Mouse (Mus musculus) C2C12 (cell line): ENCODE results near the gene Yeats4. TPM values are rescaled to one million over a fixed set of nuclear protein-coding genes. Genes with fewer than 3 reads are reported as not detected.
A peak's percentile ranks its signal among the peaks of the same experiment; 100 is the strongest.

Experiments used
- H3K27me3 ChIP-seq: one replicate; pipeline ENCODE4 v1.6.1; 2011; ENCODE audit not compliant: control insufficient read depth, insufficient read depth, insufficient read length
- H3K36me3 ChIP-seq: one replicate; pipeline ENCODE4 v1.6.1; 2011; ENCODE audit not compliant: control insufficient read depth, insufficient read depth
- H3K4me3 ChIP-seq: one replicate; pipeline ENCODE4 v1.5.1; 2011; ENCODE audit warnings: mild to moderate bottlenecking, control low read depth; ENCODE audit not compliant: poor library complexity, insufficient read depth, severe bottlenecking
- H3K79me2 ChIP-seq: one replicate; pipeline ENCODE4 v1.6.1; 2011; ENCODE audit not compliant: control insufficient read depth, insufficient read depth
- H3K79me3 ChIP-seq: one replicate; pipeline ENCODE4 v1.6.1; 2011; ENCODE audit warnings: low read depth, control low read depth
- H3ac ChIP-seq: one replicate; pipeline ENCODE3; 2011; ENCODE audit warnings: low read depth; ENCODE audit not compliant: control insufficient read depth, insufficient read length
- CEBPB ChIP-seq: IDR thresholded peaks from one replicate; pipeline ENCODE4 v1.6.1; 2011; ENCODE audit warnings: low read depth, mild to moderate bottlenecking, control low read depth, moderate library complexity
- CTCF ChIP-seq: IDR thresholded peaks from one replicate; pipeline ENCODE4 v1.5.1; 2011; ENCODE audit not compliant: control insufficient read depth, insufficient read depth, insufficient read length
- FOSL1 ChIP-seq: IDR thresholded peaks from one replicate; pipeline ENCODE4 v1.8.0; 2011; ENCODE audit warnings: mild to moderate bottlenecking, low read length; ENCODE audit not compliant: poor library complexity, insufficient read depth, severe bottlenecking
- MAX ChIP-seq: IDR thresholded peaks from one replicate; pipeline ENCODE4 v1.6.1; 2011; ENCODE audit warnings: mild to moderate bottlenecking, control low read depth
- MYOD1 ChIP-seq: IDR thresholded peaks from one replicate; pipeline ENCODE4 v1.6.1; 2011; ENCODE audit warnings: low read depth; ENCODE audit not compliant: control insufficient read depth, insufficient read length
- MYOG ChIP-seq: IDR thresholded peaks from one replicate; pipeline ENCODE4 v1.6.1; 2011; ENCODE audit not compliant: control insufficient read depth, insufficient read length; ENCODE audit errors: extremely low read depth
- USF1 ChIP-seq: IDR thresholded peaks from one replicate; pipeline ENCODE4 v1.6.1; 2011; ENCODE audit warnings: low read depth, mild to moderate bottlenecking, control low read depth, moderate library complexity
- polyA plus RNA-seq: library from polyadenylated mRNA; unstranded; fragments of >200 nt; fragmentation: generic; extraction: Trizol; gene quantifications from one replicate; pipeline ENCODE4 v1.2.1, GENCODE M21; 2012; ENCODE audit warnings: missing spikeins

Gene Yeats4
- polyA plus RNA-seq, 1 experiment, result 40.8 TPM

- peak overlapping the region; percentile 24 for H3ac ChIP-seq
- peaks cover 83% of the 10 kb centered on the region for H3K36me3 ChIP-seq
- H3K79me3 ChIP-seq, result peaks cover 4% of the 10 kb centered on the region
- no peak overlapping the region for H3K4me3 ChIP-seq
- no peak for TF ChIP-seq CTCF
- no peak for TF ChIP-seq CEBPB
- TF ChIP-seq FOSL1, result no peak
- H3K79me2 ChIP-seq, result peaks cover 21% of the 10 kb centered on the region
- H3K27me3 ChIP-seq, result no peaks in the 10 kb centered on the region
These were observed 7.0 kb downstream of the Yeats4 start for GRCm38 (mm10) chr10:117217246-117217840.

DNA sequence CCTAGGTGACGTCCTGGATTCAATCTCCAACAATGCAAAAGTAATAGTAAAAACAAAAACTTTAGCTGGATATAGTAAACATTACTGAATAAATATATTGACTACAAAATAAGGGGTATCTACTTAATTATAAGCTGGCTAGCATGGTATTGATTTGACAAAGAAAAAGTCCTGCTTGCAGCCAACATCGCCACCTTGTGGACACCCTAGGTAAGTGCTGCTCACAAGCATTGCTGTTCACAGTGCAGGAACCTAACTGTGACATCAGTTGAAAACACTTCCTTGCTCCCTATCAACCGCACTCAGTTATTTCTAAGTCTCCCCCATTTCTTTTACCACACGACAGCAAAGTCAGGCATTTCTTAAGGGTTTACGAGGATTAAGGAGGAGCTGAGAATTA lies 7.5 kb downstream of the Yeats4 start:
- Histone ChIP-seq H3ac (no peak overlapping the region), H3K36me3 (peaks cover 78% of the 10 kb centered on the region), H3K4me3 (no peak overlapping the region), H3K27me3 (no peaks in the 10 kb centered on the region), H3K79me2 (peaks cover 16% of the 10 kb centered on the region), H3K79me3 (no peaks in the 10 kb centered on the region)
- TF ChIP-seq CEBPB (no peak), USF1 (no peak), MAX (no peak), FOSL1 (no peak), MYOG (no peak), CTCF (peak; percentile 62), MYOD1 (no peak)

DNA sequence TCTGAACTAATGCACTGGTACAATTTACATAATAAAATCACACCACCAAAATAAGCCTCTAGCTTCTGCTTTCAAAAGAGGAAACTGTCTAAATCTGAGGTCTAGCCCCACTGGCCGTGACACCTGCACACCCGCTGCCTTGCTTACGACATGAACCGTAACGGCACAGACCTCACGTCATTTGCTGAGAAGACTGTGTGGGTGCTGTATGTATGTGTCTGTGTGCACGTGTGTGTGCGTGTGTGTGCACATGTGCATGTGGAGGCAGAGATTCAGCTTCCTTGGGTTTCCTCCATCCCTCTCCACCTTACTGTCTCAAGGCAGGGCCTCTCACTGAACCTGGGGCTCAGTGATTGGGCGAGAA lies 8.2 kb downstream of the Yeats4 start:
- Histone ChIP-seq H3K27me3 (no peaks in the 10 kb centered on the region), H3K36me3 (peaks cover 71% of the 10 kb centered on the region)

DNA sequence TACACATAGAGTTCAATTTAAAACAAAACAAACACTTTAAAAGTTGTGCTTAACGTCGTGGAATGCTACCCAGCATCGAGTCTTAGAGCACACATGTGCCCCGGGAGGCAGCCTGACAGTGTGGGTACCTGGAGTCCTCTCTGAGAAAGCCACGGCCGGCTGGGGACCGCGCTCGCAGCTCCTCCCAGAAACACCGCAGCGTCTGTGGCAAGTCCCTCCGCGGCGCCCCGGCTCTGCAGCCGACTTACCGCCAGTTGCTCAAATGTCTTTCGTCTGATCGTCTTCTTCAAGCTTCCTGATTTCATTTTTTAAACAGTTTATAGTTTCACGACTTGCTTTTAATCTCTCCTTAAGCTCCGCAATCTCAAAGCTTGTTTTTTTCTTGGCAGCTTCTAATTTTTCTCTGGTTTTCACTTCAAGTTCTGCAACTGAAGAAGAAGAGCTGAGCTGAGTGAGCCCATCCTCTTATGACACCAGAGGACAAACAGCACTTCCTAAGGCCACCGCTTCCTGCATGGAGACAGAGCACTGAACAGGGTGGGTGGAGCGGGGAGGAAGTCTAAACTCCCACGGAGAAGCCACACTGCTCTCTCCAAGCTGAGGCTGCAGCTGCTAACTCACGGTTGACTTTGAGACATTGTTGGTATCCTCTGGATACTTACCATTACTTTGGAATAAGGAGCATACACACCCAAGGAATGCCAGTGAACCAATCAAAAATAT lies 8.7 kb downstream of the Yeats4 start:
- Histone ChIP-seq H3K36me3 (peaks cover 65% of the 10 kb centered on the region), H3K27me3 (no peaks in the 10 kb centered on the region), H3K79me2 (peaks cover 7% of the 10 kb centered on the region), H3K79me3 (no peaks in the 10 kb centered on the region), H3ac (no peak overlapping the region), H3K4me3 (no peak overlapping the region)
- TF ChIP-seq MYOG (no peak), USF1 (no peak), CTCF (no peak), CEBPB (no peak), FOSL1 (no peak), MYOD1 (no peak)

More for the DNA sequence above, 8.2 kb downstream of the Yeats4 start:
- H3K4me3 ChIP-seq, result no peak overlapping the region
- peaks cover 9% of the 10 kb centered on the region for H3K79me2 ChIP-seq
- no peaks in the 10 kb centered on the region for H3K79me3 ChIP-seq
- TF ChIP-seq MAX (no peak), USF1 (no peak), MYOG (no peak), CEBPB (no peak), CTCF (no peak), MYOD1 (no peak), FOSL1 (no peak)
- H3ac ChIP-seq, result no peak overlapping the region

GRCm38 (mm10) chr10:117211023-117211422 lies 13.3 kb downstream of the Yeats4 start:
- peak; percentile 94 for TF ChIP-seq USF1
- TF ChIP-seq MYOG, result no peak
- peak; percentile 18 for TF ChIP-seq CEBPB
- TF ChIP-seq CTCF, result no peak
- no peaks in the 10 kb centered on the region for H3K79me3 ChIP-seq
- no peaks in the 10 kb centered on the region for H3K79me2 ChIP-seq
- peaks cover 25% of the 10 kb centered on the region for H3K36me3 ChIP-seq
- H3K4me3 ChIP-seq, result no peak overlapping the region
- H3ac ChIP-seq, result no peak overlapping the region
- no peaks in the 10 kb centered on the region for H3K27me3 ChIP-seq
